Mouse (Mus musculus) layer of hippocampus, adult 8-10 months (tissue): ENCODE measurements around the gene Chd3. TPM values are rescaled to one million over a fixed set of nuclear protein-coding genes. Genes with fewer than 3 reads are reported as not detected.

Source experiments
- DNase-seq, 2 experiments: peaks; one replicate each; pipeline ENCODE4 v3.0.0; 2022; ENCODE audit warnings: low spot score in 2 of 2
- total RNA-seq, 4 experiments: library from RNA; stranded (reverse); gene quantifications; 2 replicates each; pipeline ENCODE4 v1.2.4; 2022

The Chd3 gene
- total RNA-seq: 100 to 1,000 TPM; 435 to 510 (median 495) TPM

GRCm38 (mm10) chr11:69369215-69369989 lies at the start of gene Chd3:
Gene Chd3, minus strand, starts transcription at chr11:69369406.
- no peak for DNase-seq

GRCm38 (mm10) chr11:69417449-69418384 lies 48.5 kb upstream of the Chd3 start:
- DNase-seq: peak; percentile 83 to 89

- DNase-seq: no peak
Observed at GRCm38 (mm10) chr11:69416921-69417448, 47.8 kb upstream of the Chd3 start.

- DNase-seq: no peak
Observed at GRCm38 (mm10) chr11:69416509-69416908, 47.3 kb upstream of the Chd3 start.

GRCm38 (mm10) chr11:69415668-69416451 lies 46.7 kb upstream of the Chd3 start:
- DNase-seq: peak in 1 of 2 experiments; percentile 35

GRCm38 (mm10) chr11:69415327-69415667 lies 46.1 kb upstream of the Chd3 start:
- peak in 1 of 2 experiments; percentile 47 for DNase-seq

GRCm38 (mm10) chr11:69414421-69415326 lies 45.5 kb upstream of the Chd3 start:
- DNase-seq: no peak

GRCm38 (mm10) chr11:69413221-69414181 lies 44.3 kb upstream of the Chd3 start, which contains the start of gene Kdm6b:
Gene Kdm6b, minus strand, starts transcription at chr11:69413675.
- DNase-seq: peak; percentile 64 to 66

- no peak for DNase-seq
Observed at GRCm38 (mm10) chr11:69412548-69412947, 43.3 kb upstream of the Chd3 start.

GRCm38 (mm10) chr11:69411538-69412203 lies 42.5 kb upstream of the Chd3 start:
- DNase-seq: peak; percentile 54

- DNase-seq: peak; percentile 90 to 92
Observed at GRCm38 (mm10) chr11:69411073-69411535, 41.9 kb upstream of the Chd3 start.

- DNase-seq: peak; percentile 61 to 66
Observed at GRCm38 (mm10) chr11:69410310-69411072, 41.3 kb upstream of the Chd3 start.

- no peak for DNase-seq
Observed at GRCm38 (mm10) chr11:69410045-69410309, 40.8 kb upstream of the Chd3 start.

GRCm38 (mm10) chr11:69409378-69410044 lies 40.3 kb upstream of the Chd3 start:
- peak; percentile 63 to 66 for DNase-seq

- peak; percentile 85 to 91 for DNase-seq
Observed at GRCm38 (mm10) chr11:69408541-69409377, 39.6 kb upstream of the Chd3 start.

- no peak for DNase-seq
Observed at GRCm38 (mm10) chr11:69407724-69408004, 38.5 kb upstream of the Chd3 start.
